Mouse (Mus musculus): ENCODE measurements at regions not wholly inside any gene's neighbourhood (a gene's known extent, or its start where the extent isn't known, plus 50 kb on each side); places are given as distances from the start of the nearest gene placed in this dataset.
"Not testable (repeated sequence)": the region's sequence is repeated elsewhere in the genome, so short reads cannot be mapped to it uniquely, and the experiment has no call there.

GRCm38 (mm10) chr10:72298824-72299551, 355.7 kb upstream of the Zwint start:
- DNase-seq (ENCODE audit: low spot score): no peak

DNA sequence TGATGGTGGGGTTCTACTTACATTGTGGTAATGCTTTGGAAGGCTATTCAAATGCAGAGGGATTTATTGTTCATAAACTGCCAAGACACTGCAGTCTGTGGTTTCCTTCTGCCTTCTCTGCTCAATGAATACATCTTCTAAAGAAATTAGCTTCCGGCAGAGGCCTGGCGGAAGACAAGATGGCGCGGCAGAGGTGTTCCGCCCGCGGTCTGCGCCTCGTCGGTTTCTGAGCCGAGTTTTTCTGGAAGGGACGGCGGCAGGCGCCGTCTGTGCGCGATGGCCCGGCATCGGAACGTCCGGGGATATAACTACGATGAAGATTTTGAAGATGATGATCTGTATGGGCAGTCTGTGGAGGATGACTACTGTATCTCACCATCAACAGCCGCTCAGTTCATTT, 345.6 kb upstream of the Zwint start:
- not testable (repeated sequence) for DNase-seq (ENCODE audit: low spot score)

DNA sequence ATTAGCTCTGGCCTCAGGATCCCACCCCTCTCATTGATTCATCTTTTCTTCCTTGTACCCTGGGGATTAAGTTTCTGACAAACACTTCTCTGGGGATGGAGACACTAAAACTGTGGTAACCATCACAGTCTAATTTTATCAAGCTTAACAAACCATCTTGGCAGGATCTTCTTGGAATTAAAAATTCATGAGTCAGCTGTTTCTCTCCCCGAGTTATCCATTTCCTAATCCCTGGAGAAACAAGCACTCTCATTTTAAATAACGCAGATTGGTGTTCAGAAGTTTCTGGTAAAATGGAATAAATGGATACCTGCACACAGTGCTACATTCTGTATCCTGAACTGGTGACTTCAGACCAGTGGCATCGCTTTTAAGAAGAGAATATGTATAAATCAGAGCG, 336.3 kb upstream of the Zwint start:
- no peak for DNase-seq (ENCODE audit: low spot score)

DNA sequence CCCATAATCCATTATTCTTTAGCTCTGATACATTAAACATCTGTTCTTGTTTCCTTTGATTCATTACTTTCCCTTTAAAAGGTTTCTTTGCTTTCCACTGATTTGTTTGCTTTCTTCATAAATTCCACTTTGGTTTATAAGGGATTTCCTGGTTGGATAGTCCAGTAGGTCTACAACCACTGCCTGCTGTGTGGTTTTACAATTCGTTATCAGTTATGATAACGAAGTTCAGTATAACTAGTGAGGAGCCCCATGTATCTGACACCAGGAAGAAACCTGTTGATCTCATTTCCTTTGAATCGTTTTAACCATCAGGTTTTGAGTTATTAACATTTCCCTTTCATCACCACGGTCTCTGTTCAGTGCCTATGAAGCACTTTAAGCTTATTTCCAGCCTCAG, 334.3 kb upstream of the Zwint start:
- no peak for DNase-seq (ENCODE audit: low spot score)

GRCm38 (mm10) chr10:72326624-72327023, 328.0 kb upstream of the Zwint start:
- DNase-seq (ENCODE audit: low spot score): no peak

DNA sequence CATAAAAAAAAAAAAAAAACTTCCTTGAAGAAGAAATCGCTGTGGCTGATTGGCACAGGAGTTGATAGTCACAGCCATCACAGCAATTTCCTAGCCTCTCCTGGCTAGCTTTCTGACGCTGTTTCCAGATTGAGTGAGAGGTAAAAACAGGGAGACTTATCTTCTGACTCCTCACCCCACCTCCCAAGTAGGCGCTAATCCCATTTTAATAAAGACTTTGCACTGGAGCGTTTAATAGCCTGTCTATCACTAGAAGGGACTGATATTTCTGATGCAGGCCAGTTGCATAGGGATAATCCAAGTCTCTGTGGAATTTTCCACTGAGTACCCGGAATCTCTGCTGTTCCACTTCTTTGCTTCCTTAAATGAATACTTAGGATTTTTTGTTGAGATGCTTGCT, 307.4 kb upstream of the Zwint start:
- no peak for DNase-seq (ENCODE audit: low spot score)

GRCm38 (mm10) chr10:72347949-72348663, 306.5 kb upstream of the Zwint start:
- no peak for DNase-seq (ENCODE audit: low spot score)

DNA sequence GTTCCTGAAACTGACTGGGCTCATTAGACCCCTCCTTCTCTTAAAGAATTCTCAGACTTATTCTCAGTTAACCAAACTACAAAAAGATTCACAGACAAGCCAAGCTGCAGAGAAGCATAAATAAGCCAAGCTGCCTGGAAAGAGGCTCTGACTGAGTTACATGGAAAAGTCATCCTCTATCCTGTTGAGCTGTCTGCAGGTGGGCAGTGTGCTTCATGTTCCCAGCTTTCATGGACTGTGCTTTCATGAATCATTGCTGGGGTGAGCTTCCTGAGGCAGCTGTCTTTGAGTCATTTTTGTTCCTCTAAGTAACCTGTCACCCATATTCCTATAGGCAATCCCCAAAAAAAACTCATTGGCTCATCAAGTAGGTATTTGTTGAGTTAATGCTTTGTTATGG, 301.8 kb upstream of the Zwint start:
- no peak for DNase-seq (ENCODE audit: low spot score)

DNA sequence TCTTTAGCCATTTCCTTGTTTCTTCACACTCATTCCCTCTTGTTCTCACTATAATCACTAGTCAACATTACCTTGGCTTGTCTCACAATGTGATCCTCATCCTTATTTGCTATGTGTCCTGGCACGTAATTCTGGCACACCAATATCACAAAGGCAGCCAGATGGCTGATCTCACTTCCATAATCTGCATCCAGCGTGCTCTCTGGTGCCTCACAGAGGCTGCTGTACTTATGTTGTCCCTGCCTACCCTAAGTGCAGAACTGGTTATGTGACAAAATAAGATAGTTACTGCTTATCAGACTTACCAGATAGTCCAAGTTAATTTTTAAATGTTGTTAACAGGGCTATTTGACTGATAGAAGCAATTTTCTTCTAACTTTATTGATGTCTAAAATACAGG, 301.1 kb upstream of the Zwint start:
- DNase-seq (ENCODE audit: low spot score): no peak

- no peak for DNase-seq (ENCODE audit: low spot score)
Measured at GRCm38 (mm10) chr10:72383351-72383750, 271.3 kb upstream of the Zwint start.

DNA sequence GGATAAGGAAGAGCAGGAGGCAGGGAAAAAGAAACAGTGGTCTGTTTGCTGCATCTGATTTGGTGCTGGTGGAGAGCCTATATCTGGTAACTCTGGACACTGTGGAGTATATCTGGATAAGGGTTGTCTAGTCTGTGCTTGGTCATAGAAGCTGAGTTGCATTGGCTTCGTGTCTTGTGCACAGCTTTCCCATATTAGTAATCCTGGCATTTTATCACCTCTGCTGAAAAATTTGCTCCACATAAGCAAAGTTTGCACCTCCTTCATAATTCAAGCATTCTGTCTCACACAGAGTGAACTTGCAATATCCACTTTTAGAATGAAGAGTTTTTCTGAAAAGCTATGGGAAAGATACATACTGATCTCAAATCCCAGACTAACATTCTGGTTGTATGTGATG, 269.8 kb upstream of the Zwint start:
- DNase-seq (ENCODE audit: low spot score): no peak

DNA sequence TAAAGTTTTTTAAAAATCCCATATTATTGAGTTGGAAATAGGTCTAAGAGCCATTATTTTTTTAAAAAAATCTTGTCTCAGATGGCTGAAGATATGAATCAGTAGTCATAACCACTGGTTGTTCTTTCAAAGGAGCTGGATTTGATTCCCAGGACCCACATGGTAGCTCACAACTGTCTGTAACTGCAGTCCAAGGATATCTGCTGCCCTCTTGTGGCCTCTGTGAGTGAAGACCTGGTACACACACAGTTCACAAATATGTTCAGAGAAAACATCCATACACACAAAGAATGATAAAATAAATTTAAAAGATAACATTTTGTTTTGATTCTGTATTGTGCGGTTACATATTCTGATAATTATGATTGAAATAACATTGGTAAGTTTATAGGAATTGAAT, 263.2 kb upstream of the Zwint start:
- no peak for DNase-seq (ENCODE audit: low spot score)

DNA sequence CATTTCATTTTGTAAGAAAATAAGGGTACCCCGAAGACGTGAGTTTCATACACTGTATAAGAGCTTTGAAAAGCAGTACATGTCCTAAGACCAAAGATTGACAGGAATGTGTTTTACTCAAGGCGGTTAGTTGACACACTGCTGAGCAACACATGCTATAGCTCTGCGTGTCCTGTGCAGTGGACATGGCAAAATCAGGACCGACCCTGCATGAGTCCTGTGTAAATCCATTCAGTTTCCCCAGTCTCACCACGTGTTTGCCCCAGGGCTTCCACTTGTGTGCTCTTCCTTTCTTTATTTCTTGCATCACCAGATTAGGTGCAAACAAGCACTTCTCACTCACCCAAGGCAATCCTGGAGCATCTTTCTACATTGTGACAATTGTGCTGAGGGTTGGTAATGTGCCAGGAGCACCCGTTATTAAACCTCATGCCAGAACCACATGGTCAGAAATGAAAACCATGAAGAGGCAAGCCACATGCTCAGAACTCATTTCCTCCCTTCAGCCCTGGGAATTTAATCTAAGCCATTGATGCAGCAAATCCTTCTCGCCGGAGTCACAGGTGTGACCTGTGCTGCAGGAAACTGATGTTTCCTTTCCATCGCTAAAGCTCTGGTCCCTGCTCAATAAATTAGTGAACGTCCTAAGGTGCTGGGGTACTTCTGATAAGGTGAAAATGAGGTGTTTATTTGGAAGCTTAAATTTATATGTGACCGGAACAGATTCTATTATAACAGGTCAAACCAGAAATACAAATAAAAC, 261.2 kb upstream of the Zwint start:
- DNase-seq (ENCODE audit: low spot score): no peak

DNA sequence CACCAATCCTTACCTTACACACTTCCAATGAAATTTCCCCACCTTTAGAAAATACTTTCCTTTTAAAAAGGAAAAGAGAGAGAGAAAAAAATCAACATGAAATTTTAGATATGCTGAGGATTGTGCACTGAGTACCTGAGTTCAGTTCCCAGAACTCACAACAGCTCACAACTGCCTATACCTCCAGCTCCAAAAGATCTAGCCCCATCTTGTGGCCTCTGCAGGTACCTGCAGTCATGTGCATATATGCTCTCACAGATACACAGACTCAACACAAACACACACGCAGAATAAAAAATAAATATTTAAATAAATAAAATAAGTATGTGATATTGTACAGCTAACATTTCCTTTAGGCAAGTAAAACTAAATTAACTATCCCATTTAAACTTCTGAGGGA, 260.3 kb upstream of the Zwint start:
- no peak for DNase-seq (ENCODE audit: low spot score)

GRCm38 (mm10) chr10:72403290-72403689, 251.4 kb upstream of the Zwint start:
- no peak for DNase-seq (ENCODE audit: low spot score)

DNA sequence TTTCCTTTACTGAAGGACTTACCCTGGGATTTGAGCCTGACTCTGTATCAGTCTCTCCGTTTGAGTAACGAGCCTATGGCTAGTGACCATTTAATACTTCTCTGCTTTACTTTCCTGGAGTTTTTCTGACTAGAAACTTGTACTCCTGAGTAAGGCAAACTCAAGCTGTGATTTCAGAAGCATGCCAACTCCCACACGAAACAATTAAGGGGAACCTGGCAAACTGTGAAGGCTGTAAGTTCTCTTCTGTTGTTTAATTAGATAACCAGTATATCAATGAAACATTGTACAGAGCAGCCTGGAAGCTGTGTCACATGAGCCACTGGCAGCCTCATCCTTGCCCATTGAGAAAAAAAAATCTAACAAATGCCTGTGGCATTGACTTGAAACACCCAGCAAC, 244.3 kb upstream of the Zwint start:
- DNase-seq (ENCODE audit: low spot score): no peak

DNA sequence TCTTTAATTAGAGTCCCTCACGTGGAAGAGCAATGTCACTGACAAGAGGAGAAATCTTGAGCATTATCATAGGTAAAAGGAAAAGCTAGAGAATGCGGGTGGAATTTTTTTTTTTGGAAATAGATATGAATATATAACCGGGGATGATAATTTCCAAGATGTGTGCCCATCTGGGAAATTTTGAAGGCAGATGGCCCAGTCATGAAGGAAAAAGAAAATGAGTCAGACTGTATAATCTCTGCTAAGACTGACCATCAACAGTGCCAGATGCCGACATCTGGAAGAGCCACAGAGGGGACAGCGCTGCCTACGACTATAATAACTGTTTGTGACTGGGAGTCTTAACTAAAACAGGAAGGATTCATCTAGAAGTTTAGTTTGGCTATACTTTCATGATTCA, 243.0 kb upstream of the Zwint start:
- no peak for DNase-seq (ENCODE audit: low spot score)

DNA sequence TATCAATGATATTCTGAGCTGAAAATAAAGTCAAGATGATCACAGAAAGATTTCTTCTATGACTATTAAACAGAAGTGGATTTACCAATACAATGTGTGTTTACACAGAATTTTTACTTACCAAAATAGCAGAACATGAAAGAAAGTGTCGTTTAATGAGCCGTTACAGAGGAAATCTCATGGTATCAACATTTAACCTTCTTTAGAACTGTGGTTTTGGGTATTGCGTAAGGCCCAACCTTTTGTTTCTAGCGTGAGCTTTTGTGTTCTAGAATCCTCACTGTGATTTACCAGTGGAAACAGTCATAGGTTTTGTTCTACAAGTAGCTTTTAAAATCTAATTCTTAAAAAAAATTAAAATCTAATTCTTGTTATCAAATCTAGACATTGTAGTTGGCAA, 200.0 kb upstream of the Zwint start:
- DNase-seq (ENCODE audit: low spot score): no peak

- DNase-seq (ENCODE audit: low spot score): peak; percentile 42
Measured at GRCm38 (mm10) chr10:72484315-72484714, 170.3 kb upstream of the Zwint start.

DNA sequence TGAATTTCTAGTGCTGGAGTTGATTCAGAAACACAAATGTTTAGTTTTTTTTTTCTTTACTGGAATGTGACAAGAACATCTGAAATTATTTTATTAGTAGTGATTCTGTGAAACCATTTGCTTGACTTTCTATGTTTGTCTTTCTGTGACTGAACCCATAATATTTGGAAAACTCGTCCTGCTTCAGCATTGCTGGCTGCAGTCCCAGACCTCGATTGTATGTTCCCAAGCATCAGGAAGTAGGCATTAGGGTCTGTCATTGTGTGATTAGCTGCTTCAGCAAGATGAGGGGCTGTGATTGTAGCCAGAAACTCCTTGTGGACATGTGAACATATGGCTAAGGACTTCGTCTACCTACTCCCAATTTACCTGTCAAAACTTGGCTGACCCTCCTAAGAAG, 122.2 kb upstream of the Zwint start:
- DNase-seq (ENCODE audit: low spot score): no peak

DNA sequence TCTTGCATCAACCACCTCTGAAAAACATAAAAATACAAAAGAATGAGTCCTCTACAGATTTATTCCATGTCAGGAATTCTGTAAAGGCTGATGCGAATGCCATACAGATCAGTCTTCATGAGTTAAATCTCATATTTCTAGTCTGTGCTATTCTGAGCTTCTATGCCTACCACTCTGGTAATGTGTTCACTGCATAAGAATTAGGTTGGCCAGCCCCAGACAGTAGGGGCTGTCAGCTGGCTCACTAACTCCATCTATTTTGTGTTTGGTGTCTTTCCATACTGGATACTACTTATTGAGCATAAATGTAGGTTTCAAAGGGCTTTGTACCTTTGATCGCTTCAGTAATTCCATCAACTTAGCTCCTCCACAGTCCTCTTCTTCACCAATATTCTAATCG, 121.2 kb upstream of the Zwint start:
- DNase-seq (ENCODE audit: low spot score): no peak

GRCm38 (mm10) chr10:72533859-72534258, 120.8 kb upstream of the Zwint start:
- no peak for DNase-seq (ENCODE audit: low spot score)

DNA sequence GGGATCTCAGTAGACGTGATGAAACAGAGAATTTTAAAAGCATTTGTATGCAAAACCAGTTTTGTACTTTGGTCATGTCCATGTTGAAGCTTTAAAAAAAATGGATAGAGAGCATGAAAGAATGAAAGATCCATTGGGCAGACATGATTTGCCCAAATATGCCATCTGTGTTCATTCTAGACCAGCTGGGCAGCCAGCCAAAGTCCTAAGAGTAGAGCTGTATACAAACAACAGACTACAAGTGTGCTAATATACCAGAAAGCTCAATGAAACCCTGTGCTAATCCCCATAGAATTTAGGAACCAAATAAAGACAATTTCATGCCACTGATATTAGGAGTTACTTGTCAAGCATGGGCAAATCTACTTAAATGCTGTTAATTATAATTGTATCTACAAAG, 105.1 kb upstream of the Zwint start:
- DNase-seq (ENCODE audit: low spot score): no peak

All from left cerebral cortex, adult 11 months (tissue).